Mouse (Mus musculus): ENCODE measurements around the gene Sdc3. TPM values are rescaled to one million over a fixed set of nuclear protein-coding genes. Genes with fewer than 3 reads are reported as not detected.

The Sdc3 gene
- 100 to 1,000 TPM; 294 to 435 TPM for total RNA-seq (2021)
- long read RNA-seq, experiment 1, full-length matches to known transcripts, result 28 of 276 reads
- long read RNA-seq, experiment 1, partial matches to known transcripts, result 9 of 276 reads
- long read RNA-seq, experiment 1, other reads (novel, unspliced or antisense), result 239 of 276 reads
- long read RNA-seq, experiment 2, full-length matches to known transcripts, result 38 of 98 reads
- long read RNA-seq, experiment 2, partial matches to known transcripts, result 58 of 98 reads
- long read RNA-seq, experiment 2, other reads (novel, unspliced or antisense), result 2 of 98 reads

DNA sequence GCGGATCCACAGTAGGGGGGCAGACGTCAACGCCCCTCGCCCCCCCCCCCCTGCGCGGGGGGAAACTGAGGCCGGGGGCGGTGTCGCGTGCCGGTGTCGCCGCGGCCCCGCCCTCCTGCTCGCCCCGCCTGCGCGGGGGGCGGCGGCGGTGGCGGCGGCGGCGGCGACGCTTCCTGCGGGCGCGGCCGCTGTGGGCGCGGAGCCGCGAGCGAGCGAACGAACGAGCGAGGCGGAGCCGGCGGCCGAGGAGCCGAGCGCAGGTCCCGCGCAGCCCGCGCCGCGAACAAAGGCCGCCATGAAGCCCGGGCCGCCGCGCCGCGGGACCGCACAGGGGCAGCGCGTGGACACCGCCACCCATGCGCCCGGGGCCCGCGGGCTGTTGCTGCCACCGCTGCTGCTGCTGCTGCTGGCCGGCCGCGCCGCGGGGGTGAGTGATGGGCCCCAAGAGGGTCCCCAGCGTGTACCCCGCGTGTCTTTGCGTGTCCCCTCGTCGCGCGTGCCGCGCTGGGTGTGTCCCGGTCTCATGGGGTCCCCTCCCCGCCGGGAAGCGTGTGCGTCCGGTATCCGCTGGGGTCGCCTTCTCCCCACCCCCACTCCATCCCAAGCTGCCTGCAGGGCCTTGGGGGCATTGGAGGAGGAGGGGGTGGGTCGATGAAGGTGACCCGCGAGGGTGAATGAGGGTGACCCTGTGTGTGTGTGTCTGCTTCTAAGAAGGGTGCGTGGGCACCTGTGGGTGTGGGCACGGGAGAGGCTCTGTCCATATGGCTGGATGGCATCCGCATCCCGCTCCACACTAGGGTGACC lies at the start of gene Sdc3:
TSS of gene Sdc3 (plus strand) at position 162 of the 804 bp plus-strand sequence.
- peak; percentile 66 to 80 for DNase-seq

DNA sequence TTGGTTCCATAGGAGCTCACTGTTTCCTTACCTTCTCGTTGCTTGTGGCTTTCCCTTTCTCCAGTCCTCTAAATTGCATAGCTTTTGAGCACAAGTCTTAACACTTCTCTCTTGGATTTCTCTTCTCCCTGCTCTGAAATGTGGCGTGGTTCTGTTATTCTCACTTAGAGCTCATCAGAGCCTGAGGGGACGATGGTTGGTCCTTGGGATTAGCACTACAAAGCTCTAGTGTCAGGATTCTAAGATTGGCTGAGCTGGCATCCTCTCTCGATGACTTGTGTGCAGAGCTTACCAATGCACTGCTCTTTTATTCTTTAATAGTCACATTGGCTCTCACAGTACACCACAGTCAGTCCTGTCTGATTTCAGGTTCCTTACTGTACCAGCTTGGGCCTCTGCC lies 48.3 kb upstream of the Sdc3 start:
- no peak for DNase-seq

DNA sequence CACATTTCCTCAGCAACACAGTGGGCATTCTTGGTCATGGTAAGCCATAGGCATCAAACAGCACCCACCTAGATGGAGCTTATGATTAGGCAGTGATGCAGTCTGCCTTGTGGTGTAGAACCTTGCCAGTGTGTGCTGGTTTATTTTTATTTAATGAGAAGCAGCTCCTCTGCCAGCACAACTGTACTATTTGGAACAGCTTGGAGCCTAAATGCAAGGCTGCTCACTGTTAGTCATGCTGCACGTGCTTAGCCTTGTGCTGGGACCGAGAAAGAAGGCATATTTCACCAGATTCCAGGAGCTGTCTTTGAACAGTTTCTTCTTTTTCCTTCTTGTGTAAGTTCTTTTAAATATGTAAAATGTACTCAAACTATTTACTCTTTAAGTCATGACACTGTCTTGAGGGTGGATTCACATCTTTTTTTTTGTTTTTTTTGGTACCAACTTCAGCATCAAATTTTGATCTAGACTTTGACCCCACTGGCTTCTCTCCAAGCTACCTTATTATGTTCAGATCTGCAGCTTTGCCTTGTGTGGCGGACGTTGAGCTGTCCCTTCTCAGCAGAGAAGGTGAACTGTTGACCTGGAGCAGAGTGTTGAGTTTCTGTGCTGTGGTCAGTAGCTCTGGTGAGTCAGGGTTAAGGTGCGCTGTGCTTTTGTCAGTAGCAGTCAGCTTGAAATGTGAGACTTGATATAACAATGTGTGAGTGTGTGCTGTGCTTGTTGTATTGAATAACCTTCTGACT lies 46.6 kb upstream of the Sdc3 start:
- DNase-seq, result peak; percentile 80 to 81

DNA sequence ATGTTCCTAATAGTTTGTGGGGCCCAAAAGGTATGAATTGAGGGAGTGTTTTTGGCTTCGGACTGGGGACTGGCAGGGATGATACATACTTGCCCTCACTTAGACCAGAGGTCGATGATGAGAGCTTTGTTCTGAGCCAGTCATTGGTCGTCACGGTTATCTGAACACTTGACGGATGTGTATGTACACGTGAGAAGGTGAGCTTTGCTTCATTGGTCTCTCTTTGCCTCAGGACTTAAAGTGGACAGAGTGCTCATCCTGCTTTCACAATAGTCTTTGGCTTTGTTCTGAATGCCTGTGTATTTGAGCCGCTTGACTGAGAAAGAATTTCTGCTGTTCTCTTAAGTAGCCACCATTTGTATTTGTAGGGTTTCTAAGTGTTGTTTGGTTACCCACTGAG lies 42.8 kb upstream of the Sdc3 start:
- DNase-seq, result no peak

DNA sequence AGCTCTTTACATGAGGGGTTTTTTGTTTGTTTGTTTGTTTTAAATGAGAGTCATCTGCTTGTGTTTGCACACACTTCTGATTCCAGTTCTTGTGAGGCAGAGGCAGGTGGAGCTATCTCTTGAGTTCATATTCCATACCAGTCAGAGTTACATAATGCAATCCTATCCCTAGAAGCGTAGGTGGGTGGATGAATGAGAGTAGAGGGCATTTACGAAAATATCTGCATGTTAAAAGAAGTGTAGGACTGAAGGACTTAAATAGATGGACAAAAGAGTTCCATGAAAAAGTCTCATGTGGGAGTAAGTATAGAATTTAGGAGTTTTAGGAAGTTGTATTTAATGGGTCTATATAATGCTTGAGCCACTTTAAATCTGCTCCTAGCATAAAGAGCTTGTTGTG lies 40.4 kb upstream of the Sdc3 start:
- no peak for DNase-seq

DNA sequence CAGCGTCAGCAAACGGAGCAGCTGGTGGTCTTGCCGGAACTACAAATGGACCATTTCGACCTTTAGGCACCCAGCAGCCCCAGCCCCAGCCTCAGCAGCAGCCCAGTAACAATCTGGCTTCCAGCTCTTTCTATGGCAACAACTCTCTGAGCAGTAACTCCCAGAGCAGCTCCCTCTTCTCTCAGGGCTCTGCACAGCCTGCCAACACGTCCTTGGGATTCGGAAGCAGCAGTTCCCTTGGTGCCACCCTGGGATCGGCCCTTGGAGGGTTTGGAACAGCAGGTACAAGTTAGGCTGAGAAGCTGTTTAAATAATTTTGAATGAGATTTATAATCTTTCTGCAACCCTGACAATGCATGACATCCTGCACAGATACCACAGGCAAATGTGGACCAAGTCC lies 39.7 kb upstream of the Sdc3 start:
- DNase-seq, result peak in 1 of 2 experiments; percentile 52

DNA sequence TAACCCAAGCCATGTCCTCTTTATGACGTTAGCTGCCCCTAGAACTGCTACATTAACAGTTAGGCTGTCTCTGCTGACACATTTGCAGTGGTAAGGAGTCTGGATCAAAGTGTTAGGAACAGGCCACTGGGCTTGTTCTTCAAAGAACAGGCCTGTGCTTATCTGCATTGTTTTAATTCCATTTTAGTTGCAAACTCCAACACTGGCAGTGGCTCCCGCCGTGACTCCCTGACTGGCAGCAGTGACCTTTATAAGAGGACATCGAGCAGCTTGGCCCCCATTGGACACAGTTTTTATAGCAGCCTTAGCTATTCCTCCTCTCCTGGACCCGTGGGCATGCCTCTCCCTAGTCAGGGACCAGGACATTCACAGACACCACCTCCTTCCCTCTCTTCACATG lies 38.6 kb upstream of the Sdc3 start:
- DNase-seq, result peak; percentile 54 to 60

DNA sequence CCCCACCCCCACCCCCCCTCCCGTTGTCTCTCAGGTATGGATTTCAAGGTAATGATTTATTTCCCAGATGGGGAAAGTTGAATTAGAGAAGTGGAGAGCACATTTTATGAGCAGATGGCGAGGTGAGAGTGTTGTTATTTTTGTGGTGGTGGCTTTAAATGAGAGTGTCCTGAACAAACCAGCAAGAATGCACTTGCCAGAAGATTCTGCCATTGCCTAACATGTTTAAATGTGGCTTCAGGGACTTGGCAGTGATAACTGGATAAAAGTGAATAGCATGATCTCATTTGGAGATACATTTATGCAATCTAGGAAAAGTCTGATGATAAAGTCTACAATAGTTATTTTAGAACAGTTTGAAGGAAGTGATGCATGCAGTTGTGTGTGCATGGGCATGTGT lies 37.6 kb upstream of the Sdc3 start:
- no peak for DNase-seq

DNA sequence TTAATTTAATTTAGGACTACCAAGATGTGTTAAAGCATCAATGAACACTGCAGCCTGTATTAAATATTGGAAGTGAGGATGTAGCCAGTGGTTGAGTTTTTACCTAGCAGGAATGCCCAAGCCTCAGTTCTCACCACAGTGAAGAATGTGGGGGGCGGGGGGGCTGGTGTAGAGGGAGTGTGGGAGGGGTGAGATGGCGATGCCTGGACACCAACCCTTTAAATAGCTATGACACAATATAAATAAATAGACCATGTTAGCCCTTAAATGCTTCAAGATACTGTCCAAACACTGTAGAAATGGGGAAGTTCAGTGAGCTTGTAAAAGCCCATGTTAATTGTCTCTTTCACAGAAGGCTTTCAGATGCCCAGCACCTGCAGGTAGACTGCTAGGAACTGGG lies 32.5 kb upstream of the Sdc3 start:
- DNase-seq, result no peak

DNA sequence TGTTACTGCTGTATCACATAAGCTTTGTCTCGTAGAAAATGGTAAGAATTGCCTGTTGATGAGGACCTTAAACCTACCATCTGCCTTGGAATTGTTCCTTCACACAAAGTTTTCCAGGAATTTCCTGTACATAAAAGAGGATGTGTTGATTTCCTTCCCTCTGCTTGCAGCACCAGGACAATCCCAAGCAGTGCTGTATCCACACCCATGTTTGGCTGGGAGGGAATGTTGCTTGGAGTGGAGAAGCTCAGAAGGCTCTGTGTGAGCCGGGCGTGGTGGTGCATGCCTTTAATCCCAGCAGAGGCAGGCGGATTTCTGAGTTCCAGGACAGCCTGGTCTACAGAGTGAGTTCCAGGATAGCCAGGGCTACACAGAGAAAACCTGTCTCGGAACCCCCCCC lies 30.5 kb upstream of the Sdc3 start:
- DNase-seq, result no peak

DNA sequence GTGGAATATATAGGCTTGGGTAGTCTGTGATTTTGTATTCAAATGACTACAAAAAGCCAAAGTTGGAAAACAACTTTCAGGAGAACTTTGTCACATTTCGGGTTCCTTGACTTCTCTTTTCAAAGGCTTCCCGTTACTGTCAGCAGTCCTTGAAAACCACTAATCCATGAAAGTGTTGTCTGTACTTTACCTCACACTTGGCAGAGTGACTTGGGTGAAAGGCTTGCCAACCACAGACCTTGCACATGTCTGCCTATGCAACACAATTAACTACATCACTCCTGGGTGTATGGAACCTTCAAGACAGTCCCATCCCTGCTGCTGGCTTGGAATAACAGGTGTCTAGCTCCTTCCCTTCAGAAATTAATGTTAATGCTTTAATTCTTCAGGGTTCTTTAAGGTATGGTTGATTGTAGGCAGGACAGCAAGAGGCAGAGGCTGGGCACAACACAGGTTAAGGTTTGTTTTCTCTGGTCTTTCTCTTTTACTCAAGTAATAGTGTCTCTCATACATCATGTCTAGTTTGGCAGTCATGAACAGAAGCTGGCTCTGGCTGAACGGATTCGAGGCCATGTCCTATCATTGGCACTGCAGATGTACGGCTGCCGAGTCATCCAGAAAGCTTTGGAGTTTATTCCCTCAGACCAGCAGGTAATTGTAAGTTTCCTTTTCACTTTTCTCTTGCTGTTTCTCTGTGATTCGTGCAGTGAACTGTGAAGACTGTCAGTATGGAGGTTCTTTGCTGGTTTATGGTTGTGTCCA lies 26.8 kb upstream of the Sdc3 start:
- peak; percentile 59 to 62 for DNase-seq

DNA sequence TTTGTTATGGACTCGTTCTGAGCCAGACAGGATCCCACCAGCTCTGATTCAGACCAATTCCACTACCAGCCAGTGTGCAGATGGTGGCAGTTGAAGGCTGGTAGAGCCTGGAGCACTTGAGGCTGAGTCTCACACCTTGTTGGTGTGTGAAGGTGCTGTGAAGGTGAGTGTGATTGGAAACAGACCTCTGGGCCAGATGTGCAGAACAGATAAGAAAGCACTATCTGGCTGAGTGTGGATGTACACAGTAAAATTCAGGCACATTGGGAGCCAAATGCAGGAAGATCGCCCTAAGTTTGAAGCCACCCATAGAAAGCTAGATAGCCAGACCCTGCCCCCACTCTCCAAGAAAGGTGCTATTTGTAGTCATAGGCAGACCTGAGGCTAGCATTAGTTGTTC lies 25.9 kb upstream of the Sdc3 start:
- DNase-seq, result no peak

DNA sequence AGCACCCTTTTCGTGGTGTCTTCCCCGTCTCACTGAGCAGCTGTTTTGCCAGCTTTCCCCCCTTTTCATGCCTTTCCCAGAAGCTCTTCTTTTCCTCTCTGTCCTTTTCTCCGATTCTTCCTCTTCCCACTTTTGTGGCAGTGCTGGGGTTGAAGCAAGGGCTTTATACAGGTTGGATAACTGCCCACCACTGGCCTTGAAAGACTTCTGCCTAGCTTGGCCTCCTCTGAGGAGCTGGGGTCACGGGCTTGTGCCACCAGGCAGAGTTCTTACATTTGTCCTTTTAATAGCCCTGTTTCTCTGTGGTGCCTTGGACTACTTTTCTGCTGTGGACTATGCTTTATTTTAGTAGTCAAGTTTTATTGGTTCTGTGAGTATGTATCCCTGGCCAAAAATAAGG lies 25.4 kb upstream of the Sdc3 start:
- peak; percentile 52 to 54 for DNase-seq

DNA sequence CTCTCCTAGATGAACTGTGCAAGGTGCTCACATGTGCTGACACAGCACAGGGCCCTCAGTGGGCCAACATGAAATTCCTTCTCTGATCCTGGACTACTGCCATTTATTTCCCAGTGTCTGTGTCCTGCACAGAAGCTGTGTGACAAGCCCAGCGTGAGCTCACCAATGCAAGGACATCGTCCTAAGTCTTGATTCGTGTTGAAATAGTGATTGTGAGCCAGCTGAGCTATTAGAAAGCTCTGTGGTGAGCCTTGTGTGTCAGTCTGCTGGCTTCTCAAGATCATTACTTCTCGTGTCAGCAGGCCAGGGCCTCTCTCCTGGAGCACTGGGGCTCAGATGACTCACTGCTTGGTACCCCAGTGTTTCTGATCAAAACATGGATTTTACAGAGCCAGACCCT lies 18.4 kb upstream of the Sdc3 start:
- DNase-seq, result peak; percentile 38 to 62

DNA sequence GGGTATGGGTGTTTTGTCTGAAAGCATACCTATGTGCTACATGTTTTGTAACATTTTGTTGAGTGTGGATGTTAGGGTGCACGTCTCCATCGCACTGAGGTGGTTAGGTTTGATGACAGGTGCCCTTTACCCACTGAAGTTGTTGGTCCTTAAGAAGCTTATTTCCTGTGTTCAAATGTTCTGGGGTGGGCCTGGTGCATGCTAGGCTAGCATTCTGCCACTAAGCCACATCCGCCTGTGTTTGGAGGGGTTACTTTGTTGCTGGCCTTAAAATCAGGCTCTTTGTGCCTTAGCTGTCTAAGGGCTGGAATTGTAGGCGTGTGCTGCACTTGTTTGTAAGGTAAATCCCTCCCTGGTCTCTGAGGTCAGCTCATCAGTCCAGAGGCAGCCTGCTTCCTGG lies 17.5 kb upstream of the Sdc3 start:
- DNase-seq, result no peak

DNA sequence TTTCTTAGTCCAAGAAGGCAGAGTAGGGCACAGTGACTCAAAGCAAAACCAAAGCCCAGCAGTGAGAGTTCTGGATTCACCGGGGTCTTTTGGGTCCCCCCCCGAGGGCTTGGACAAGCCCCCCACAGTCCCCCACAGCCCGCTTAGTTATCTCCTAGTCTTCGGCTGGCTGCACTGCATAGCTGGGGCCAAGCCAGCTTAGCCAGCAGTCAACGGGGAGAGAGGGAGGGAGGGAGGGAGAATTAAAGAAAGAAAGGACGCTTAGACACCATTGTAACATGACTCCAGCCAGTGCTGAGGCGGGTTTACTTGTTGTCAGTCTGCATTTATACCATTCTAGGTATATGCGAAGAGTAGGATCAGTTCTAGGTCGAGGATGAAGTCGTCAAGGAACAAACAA lies 14.7 kb upstream of the Sdc3 start:
- no peak for DNase-seq

DNA sequence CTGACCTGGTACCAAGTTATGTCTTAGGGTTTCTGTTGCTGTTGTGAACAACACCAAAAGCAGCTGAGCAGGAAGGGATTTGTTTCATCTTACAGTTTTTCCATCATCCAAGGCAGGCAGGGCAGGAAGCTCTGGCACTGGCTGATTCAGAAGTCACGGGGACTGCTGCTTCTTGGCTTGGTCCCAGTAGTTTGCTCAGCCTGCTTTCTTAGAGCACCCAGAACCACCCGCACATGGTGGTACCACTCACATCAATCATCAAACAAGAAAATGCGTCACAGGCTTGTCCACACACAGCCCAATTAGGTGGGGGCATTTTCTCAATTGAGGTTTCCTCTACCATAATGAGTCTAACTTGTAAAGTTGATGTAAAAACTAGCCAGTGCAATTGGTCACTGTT lies 13.3 kb upstream of the Sdc3 start:
- DNase-seq, result peak in 1 of 2 experiments; percentile 71

DNA sequence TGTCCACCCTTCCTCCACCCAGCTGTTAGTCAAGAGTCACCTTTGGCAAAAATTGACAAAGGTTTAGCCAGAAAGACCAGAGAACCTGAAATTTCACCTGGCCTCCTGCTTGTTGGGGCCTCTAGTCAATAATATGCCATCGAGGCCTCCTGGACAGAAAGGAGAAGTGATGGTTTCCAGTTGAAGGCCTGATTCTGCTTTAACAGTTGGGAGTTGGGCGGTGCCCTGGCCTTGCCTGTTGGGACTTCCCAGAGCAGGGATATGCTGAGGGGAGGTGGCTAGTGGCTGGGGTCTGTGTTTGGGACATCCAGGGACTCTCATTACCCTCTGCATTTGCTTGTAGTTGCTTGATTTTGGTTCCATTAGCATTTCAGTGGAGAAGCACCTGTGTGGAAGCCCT lies 9.8 kb upstream of the Sdc3 start:
- no peak for DNase-seq

DNA sequence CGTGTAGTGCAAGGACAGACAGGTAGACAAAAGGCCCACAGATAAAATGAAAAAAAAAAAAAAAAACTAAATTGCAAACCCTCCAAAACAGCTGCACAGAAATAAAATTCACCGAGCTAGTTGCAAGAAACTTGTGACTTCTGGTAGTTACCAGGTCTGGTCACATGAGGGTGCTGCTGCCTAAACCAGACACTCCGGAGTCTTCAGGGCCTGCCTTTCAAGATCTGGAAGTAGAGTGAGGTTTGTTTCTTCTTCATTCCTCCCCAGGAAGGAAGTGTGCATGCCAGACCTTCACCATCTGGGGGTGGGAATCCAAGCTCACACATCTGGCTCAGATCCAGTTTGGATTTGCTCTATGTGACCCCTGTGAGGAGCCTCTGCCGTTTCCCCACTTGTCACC lies 7.6 kb upstream of the Sdc3 start:
- peak; percentile 48 to 67 for DNase-seq

DNA sequence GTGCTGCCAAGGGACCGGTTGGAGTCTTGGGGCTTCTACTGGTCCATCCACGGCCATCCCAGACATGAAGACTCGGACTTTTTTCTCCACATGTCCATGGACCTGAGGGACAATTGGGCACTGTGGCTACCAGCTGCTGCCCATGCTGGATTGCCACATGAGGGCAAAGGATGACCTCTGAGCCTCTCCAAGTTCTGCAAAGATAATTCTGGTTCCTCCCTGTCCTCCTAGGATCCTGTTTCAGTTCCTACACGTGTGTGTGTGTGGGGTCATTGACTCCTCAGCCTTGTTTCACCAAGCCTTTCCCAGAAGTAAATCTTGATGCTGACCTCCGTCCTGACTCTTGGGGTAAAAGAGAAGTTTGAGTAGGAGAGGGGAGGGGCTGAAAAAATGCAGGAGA lies 4.8 kb upstream of the Sdc3 start:
- no peak for DNase-seq

DNA sequence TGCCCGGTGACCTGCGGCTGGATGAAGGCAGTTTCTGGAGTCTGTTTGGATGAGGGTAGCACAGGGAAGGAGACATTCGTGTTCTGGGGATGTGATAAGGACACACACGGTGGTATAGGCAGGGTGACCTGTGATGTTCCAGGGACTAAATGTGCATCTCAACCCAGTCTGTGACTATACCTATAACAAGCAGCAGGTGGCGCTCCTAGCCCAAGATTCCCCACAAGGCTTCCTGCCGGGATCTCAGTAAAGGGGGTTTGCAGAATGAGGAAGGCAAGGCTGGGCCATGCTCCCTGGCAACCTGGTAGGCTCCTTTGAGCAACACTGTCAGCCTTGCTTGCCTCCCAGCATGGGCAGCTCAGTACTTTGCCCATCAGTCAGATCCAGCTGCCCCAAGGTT lies 2.2 kb upstream of the Sdc3 start:
- peak; percentile 86 for DNase-seq

DNA sequence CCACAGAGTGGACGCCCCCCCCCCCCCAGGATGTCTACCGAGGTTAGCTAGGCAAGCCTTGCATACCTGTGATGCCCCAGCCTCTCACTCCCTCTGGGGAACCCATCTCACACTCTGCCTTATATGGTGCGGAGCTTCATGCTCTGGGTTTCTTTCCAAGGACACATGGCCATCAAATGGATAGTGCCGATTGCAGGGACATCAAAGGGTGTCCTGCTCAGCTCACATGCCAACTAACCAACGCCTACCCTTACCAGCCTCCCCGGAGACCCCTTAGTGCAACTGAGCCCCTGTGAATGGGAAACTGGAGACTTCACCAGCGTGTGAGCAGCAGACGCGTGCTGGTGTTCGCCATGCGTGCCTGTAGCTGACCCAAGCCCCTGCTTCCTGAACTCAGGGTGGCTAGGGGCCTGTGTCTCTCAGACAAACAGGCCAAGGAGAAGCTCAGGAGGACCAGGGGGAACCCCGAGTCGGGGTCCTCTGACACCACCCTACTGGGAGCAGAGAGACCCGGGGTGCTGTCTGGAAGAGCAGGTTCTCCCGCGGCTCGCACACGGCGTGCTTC lies 444 bp upstream of the Sdc3 start:
- DNase-seq, result no peak

Measured in adrenal gland, postnatal 36 days (tissue).